Mouse (Mus musculus): Measurements from ENCODE around the gene Nedd9.

Gene Nedd9

GRCm38 (mm10) chr13:41410191-41411074 lies 76.7 kb downstream of the Nedd9 start:
- no peak for DNase-seq (ENCODE audit: low spot score)

GRCm38 (mm10) chr13:41409291-41409690 lies 77.9 kb downstream of the Nedd9 start:
- no peak for DNase-seq (ENCODE audit: low spot score)

GRCm38 (mm10) chr13:41408374-41408952 lies 78.7 kb downstream of the Nedd9 start:
- no peak for DNase-seq (ENCODE audit: low spot score)

DNA sequence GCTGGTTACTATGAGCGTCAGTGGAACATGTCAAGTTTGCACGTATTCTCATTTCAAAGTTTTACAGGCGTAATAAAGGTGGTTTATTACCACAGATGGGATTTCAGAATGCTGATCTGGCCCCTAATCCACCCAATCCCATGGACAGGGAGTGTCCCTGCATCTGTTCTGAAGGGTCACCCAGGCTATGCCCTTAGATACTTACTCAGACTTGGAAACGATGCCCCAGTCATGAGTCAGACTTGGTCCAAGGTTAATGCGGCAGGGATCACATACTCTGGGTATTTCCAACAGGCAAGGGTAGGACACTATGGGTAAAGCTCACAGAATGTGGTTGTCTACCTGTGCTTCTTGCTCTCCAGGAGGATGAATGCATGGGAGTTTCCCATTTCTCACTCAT lies 82.2 kb downstream of the Nedd9 start:
- DNase-seq (ENCODE audit: low spot score): no peak

- DNase-seq (ENCODE audit: low spot score): no peak
Measured at GRCm38 (mm10) chr13:41403838-41404237, 83.3 kb downstream of the Nedd9 start.

DNA sequence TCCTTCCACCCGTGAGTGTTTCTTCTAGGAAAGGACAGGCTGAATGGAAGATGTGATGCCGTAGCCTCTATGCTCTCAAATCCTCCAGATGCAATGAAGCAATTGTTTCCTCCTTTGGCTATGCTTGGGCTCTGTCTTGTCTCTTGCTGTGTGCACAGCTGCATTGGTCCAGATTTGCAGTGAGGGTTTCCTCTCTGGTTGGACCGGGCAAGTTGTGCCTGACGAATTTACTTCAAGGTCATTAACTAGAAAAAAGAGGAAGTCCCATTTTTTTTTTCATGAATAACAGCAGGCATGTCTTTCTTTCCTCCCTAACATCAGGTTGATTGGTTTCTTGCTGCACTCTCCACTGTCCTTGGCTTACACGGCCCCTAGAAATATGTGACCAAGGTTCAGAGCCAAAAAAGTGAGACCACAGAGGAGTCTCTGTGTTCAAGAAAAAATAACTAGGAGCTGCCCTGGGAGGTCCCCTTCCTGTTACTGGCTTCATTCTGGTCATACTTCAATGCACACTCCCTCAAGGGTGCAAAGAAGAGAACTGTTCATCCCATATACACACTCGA lies 84.6 kb downstream of the Nedd9 start:
- DNase-seq (ENCODE audit: low spot score): no peak

DNA sequence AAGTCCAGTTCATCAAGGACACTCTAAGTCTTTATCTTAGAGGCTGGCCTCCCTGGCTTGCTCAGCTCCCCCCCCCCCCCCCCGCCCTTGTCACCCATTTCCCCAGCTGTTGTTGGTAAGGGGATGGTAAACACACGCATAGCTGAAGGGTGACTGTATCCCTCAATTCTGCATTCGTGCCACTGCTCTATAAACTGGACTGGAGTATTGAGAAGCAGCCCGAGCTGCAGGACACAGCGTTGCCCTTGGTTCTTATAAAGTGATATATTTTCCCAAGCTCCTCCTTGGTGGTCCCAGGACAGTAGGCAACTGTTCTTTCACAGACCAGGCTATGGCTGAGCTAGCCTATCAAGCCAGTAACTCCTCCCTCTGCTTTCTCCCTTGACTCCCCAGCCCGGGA lies 85.4 kb downstream of the Nedd9 start:
- DNase-seq (ENCODE audit: low spot score): no peak

DNA sequence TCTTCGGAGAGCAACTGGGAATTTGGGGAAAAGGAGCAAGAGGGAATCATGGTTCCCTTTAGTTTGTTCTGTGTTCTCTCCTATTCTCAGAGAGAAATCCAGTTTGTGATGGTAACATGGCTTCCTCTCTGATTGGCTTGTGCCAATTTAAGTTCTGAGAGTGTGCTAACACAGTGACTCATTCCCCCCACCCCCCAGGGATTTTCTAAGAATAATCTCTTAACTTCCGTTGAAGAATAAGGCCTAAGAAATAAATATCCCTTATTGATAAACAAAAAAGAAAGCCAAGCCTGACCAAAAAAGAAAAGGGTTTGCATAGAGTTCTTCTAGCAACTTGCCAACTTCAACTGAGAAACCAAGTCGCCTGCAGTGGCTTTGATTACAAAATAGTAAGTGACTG lies 86.9 kb downstream of the Nedd9 start:
- no peak for DNase-seq (ENCODE audit: low spot score)

DNA sequence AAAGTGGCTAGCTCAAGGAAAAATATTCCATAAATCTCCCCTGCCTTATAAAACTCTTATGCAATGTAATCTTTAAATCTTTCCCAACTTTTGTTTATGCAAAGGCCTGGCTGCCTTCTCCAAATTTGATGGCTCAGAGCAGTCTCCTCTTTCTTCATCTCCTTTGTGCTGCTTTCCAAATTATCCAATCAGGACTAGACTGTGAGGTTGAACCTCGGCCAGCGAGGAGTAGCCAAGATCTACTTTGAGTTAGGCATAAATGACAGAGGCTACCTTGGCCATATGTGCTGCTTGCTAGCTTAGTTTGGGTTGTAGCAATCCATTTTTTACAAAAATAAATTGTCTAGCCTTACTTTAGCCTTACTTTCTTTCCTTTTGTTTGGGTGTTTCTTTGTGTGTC lies 95.0 kb downstream of the Nedd9 start:
- DNase-seq (ENCODE audit: low spot score): no peak

GRCm38 (mm10) chr13:41390698-41391097 lies 96.5 kb downstream of the Nedd9 start:
- DNase-seq (ENCODE audit: low spot score): no peak

GRCm38 (mm10) chr13:41386581-41386980 lies 100.6 kb downstream of the Nedd9 start:
- DNase-seq (ENCODE audit: low spot score): no peak

DNA sequence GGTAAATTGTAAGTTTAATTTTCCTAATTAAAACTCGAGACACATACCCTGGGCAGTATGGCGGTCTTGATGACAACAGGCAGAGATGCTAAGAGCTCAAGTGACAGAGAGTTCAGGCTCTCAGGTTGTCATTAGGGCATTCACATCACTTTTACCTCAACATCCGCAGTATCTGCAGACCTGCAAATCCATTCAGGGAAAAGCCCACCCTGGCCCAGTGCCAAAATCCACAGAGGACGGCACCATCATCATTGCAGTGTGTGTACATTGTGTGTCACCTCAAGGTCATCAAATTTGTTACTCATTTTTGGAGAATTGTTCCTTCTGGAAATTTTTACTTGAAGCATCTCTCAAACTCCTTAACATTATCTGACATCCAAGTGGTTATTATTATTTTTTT lies 102.3 kb downstream of the Nedd9 start:
- DNase-seq (ENCODE audit: low spot score): no peak

DNA sequence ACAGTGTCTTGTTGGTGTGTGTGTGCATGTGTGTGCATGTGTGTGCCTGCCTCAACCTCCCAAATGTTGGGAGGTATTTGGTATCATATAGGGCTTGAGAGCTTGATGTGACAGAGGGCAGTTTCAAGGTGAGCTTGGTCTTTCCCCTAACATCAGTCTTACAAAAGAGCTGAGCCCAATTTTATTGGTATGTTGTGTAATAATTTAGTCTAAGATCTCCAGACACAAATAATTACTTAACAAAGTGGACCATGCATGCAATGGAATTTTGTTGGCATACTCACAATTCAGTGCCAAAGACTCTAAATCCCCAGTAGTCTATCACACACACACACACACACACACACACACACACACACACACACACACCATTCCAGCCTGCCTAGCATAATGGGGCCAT lies 104.5 kb downstream of the Nedd9 start:
- no peak for DNase-seq (ENCODE audit: low spot score)

DNA sequence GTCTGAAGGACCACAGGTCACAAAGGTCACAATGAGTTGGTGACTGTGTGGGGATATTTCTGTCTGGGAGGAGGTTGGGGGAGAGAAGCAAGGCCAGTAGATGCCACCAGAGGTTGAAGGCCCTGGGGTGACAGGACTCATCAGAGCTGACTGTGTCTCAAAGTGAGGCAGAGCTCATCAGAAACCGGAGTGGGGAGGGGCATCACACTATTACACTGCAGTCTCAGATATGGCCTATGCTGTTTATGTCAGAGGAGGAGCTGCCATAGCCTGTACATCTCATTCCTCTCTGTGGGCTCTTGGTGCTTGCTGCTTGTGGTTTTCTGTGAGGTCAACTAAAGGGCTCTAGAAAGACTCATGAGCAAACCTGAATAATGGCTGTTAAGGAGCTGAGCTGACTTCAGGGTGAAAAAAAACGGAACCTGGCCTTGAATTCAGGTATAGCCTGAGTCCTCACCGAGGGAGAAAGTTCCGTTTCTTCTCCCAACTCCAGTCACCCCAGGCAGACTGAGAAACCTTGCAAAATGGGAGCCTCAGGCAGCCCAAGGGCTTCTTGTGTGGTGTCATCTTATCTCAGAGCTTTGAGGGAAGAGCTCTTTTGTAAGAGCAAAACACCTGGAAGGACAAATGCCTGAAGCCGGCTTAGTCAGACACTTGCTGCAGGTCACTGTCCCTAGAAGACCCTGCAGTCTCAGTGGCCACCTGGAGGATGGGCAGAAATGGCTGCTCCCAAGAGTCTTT lies 105.2 kb downstream of the Nedd9 start:
- no peak for DNase-seq (ENCODE audit: low spot score)

DNA sequence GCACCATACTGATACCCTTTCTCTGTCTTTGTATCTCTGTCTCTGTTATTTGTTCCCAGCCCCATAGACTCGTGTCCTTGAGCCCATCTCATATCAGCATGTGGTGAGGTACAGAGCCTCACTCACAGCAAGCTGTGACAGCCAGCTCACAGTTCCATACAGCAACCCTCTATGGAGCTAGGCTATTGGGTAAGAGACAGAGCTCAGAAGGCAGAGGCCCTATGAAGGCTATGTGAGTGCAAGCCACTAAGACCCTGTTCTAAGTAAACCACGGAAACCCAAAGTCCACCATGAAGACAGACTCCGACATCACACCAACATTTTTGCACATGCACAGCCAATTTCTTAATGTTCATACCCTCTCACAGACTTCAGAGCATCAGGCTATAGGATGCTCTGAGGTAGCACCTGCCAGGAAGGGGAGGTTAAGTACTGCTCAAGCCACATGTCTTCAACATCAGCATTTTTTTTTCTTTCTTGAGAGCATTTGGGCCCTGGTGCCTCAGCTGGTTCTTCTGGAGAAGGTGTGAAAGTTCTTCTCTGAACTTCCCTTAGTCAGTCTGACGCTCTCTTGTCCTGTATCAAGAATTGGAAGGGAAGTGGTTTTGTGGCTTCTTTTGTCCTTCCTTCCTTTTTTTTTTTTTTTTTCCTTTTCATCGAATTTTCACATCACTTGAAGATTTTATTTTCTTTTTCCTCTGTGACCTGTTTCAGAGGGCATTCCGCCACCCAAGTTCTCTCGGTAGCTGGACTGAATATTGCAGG lies 105.9 kb downstream of the Nedd9 start:
- DNase-seq (ENCODE audit: low spot score): no peak

DNA sequence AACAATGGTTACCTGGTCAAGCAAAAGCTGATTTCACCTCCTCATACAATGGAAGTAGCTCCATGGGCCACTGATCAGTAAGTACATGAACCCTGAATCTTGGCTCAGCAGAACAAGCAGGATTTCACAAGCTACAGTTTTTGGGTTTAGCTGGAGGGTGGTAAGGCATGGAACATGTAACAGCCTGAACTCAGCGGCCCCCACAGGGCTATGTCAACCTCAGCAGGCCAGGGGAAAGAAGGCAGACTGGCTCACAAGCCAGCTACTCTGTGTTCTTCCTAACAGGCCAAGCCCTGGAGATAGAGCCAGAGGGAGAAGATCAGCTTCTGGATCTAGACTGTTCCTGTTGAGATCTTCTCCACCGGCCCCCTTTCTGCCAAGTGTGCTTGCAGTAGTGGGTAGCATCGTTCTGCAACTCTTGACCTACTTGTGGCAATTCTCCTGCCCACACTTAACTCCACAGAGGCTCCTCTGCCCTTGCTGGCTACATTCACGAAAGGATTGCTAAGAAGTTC lies 107.2 kb downstream of the Nedd9 start:
- no peak for DNase-seq (ENCODE audit: low spot score)

DNA sequence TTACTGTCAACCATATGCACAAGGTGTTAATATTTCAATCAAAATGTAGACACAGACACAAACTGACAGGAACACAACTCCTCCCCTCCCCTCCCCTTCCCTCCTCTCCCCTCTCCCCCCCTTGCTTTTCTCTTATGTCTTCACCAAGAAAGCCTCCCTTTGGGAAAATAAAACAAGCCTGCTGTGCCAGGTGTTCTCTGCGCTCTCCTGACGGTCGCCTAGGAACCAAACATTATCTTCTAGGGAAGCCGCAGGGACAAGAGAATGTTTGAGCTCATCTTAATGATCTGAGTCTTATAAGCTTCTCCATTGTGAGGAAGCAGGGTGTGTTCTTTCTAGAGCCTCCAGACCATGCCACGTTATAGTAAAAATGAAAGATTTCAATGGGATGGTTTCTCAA lies 108.7 kb downstream of the Nedd9 start:
- DNase-seq (ENCODE audit: low spot score): no peak

GRCm38 (mm10) chr13:41377856-41378255 lies 109.3 kb downstream of the Nedd9 start:
- no peak for DNase-seq (ENCODE audit: low spot score)

GRCm38 (mm10) chr13:41377011-41377431 lies 110.1 kb downstream of the Nedd9 start:
- no peak for DNase-seq (ENCODE audit: low spot score)

DNA sequence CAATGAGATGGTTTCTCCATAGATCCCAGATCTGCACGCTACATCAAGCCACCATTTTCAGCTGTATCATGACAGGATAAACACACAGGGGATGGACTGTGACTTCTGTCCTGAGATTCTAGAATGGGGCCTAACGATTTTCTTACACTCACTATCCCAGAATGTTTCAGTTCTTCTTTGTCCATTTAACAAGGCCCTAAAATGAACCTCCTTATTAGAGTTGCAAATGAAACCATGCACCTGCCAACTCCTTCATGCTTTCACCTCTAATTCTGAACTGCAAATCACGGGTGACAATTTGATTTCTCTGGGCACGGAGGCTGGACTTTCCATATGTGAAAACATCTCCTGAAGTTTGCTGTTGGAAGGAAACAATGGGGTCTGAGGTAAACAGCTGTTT lies 111.1 kb downstream of the Nedd9 start:
- DNase-seq (ENCODE audit: low spot score): no peak

DNA sequence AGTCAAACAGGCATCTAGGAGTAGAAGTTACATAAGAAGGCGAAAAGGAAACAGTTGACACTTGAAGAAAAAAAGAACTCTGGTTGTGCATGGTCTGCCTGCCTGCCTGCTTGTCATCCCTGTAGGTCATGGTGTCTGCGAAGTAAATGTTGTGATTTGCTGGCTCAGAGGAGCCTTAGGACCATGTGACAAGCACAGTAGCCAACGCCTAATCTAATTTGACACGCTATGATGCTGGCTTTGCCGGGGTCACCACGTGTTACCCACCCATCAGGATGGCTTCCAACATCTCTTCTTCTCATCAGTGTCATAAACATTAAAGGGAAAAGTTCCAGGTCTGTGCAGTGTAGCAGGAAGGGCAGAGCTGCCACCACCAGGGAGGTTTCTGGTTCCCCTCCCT lies 111.5 kb downstream of the Nedd9 start:
- DNase-seq (ENCODE audit: low spot score): no peak

- no peak for DNase-seq (ENCODE audit: low spot score)
Measured at GRCm38 (mm10) chr13:41374886-41375285, 112.3 kb downstream of the Nedd9 start.
